8 mouse cellular contexts compared by ENCODE assay signal in the genomic region with DNA sequence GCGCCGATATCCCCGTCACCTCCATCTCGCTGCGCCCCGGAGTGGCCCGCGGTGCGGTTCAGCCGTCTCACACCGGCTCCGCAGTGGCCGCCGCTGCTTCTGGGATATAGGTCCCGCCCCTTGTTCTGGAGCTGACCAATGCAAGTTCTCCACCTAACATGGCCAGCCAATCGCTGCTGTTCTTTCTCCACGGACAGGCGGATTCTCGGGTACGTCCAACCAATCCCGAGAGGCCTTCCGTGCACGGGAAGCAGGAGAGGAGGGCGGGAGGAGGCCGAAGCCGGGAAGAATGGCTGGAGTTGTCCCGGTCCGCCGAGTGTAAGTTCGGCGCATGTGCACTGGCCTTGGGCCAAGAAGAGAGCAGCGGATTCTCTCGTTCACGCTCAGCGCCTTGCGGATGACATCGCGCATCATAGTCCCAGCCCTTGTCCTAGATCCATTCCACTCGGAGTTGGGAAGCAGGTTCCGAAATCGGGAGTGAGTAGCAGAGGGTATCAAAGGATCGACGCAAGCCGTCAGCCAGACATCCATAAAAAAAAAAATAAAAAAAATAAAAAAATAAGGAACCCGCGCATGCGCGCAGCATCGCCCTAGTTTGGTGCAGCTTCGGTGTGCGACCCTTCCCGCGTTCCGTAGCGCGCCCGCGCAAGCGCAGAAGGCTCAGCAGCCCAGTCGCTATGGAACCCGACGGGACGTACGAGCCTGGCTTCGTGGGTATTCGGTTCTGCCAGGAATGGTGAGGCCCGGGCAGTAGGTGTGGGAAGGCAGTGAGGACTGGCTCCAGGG. TPM values are rescaled to one million over a fixed set of nuclear protein-coding genes. Genes with fewer than 3 reads are reported as not detected.
A peak's percentile ranks its signal among the peaks of the same experiment; 100 is the strongest.
DNase-seq lines count a peak whose midpoint lies in the region; ATAC-seq lines count a peak whose summit lies in the region.

A gene (plus strand): TSS at position 280 of the 786 bp plus-strand sequence.
A gene (minus strand): TSS at position 604 of the 786 bp plus-strand sequence.

- no peaks in the 10 kb centered on the region for H3K27me3 ChIP-seq in lung, embryonic 16.5 days (ENCODE audit: control insufficient read depth, insufficient read depth, low read depth, low read length)

- H3K9ac ChIP-seq in lung, embryonic 16.5 days (ENCODE audit: low read length) = peak within 1 kb of the TSS; percentile 79

- peaks cover 6% of the 10 kb centered on the region for H3K4me1 ChIP-seq in lung, embryonic 16.5 days (replicated peaks; ENCODE audit: control insufficient read depth, insufficient read depth, low read length)

- H3K36me3 ChIP-seq in lung, embryonic 16.5 days (ENCODE audit: control insufficient read depth, insufficient read depth, low read length) = peaks cover 5% of the 10 kb centered on the region

- under 1% methylated on average over 67 of the region's 67 CpGs for WGBS in lung, embryonic 16.5 days

- peak; percentile 94 to 96 for ATAC-seq in hematopoietic stem cell, adult 5-6 weeks (replicated peaks in 1 of 2; ENCODE audit: insufficient read depth in 1 of 2, low FRiP score in 2 of 2, low TSS enrichment in 1 of 2, low read depth in 1 of 2, poor library complexity in 2 of 2, severe bottlenecking in 2 of 2)
- ATAC-seq in lung, embryonic 16.5 days (ENCODE audit: low read depth) = peak; percentile 97

- DNase-seq in MEL-GATA-1-ER (ENCODE audit: extremely low read depth, low read depth) = peak; percentile 98
- peak; percentile 98 for DNase-seq in cerebellum, adult 8-10 months
- peak; percentile 99 for DNase-seq in forelimb bud, embryonic 11.5 days (ENCODE audit: low read depth, low spot score)
- DNase-seq in layer of hippocampus, adult 9-10 months (ENCODE audit: low spot score) = peak; percentile 98
- peak; percentile 95 for DNase-seq in ovary, postnatal 10 days (ENCODE audit: low spot score)
- DNase-seq in thymus, postnatal 10 days (ENCODE audit: low spot score in 2 of 2) = peak; percentile 93 to 95

- peak within 1 kb of the TSS; percentile 95 for H3K27ac ChIP-seq in lung, embryonic 16.5 days (ENCODE audit: low read length)

- peak within 1 kb of the TSS; percentile 71 for H3K4me3 ChIP-seq in lung, embryonic 16.5 days (ENCODE audit: low read length)

- H3K4me2 ChIP-seq in lung, embryonic 16.5 days (ENCODE audit: low read depth, low read length) = peak within 1 kb of the TSS; percentile 90

- H3K9me3 ChIP-seq in lung, embryonic 16.5 days (ENCODE audit: control insufficient read depth, low read length) = no peaks in the 10 kb centered on the region

RNA-seq across cellular contexts. Expression of the first gene that starts in this region (rescaled TPM):
- 41.9 and 45.3 TPM in 2 replicates for total RNA-seq in hematopoietic stem cell, adult 5-6 weeks (2017)
- 146 and 152 TPM in 2 replicates for polyA plus RNA-seq in lung, embryonic 16.5 days (2015; fragmentation: Nextera tagmentation; extraction: Ambion mirVana)

RNA-seq across cellular contexts. Expression of the second gene that starts in this region (rescaled TPM):
- total RNA-seq in hematopoietic stem cell, adult 5-6 weeks (2017) = 24.8 and 35.0 TPM in 2 replicates
- polyA plus RNA-seq in lung, embryonic 16.5 days (2015; fragmentation: Nextera tagmentation; extraction: Ambion mirVana) = 156 and 161 TPM in 2 replicates

Comparison
In these comparisons a context has a peak if more than half of its experiments do, and no peak if none do; other contexts are left out.
1. Peak in every context shown above with its lines: DNase-seq, ATAC-seq, H3K4me3 ChIP-seq and H3K27ac ChIP-seq.